Mouse (Mus musculus): ENCODE data around the gene Pigyl. TPM values are rescaled to one million over a fixed set of nuclear protein-coding genes. Genes with fewer than 3 reads are reported as not detected.

Gene Pigyl
- total and polyA plus RNA-seq, 3 experiments = 24.8 to 86.5 (median 34.1) TPM

DNA sequence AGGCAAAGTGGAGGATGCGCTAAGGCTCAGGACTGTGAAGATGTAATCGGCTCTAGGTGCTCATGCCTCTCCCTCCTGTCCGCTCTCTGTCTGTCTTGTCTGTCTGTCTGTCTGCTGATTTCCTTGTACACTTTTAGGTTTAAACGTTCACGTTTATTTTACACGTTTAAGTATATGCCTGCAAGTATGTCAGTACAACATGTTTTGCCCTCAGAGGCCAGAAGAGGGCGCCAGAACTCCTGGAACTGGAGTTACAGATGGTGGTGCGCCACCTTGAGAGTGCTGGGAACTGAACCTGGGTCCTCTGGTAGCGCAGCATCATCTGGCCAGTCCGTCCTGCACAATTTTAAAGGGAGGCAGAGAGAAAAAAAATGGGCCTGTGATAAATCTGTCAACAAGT is 10.0 kb downstream of the Pigyl start:
- no peak for TF ChIP-seq TAL1 (conservative IDR thresholded peaks at IDR 0.05; ENCODE audit: low read depth, low read length)
- TF ChIP-seq CTCF (IDR thresholded peaks at IDR 0.05; ENCODE audit: low read depth, low read length) = no peak
- TF ChIP-seq POLR2AphosphoS5 (IDR thresholded peaks at IDR 0.05; ENCODE audit: insufficient replicate concordance, low read depth, low read length) = no peak
- TF ChIP-seq GATA1 (IDR thresholded peaks at IDR 0.05; ENCODE audit: borderline replicate concordance, low read length) = no peak
- TF ChIP-seq GATA2 (IDR thresholded peaks at IDR 0.05; ENCODE audit: borderline replicate concordance, low read depth, low read length) = no peak
- Histone ChIP-seq H3K9me3 (replicated peaks) (peaks cover 8% of the 10 kb centered on the region), H3K27me3 (ENCODE audit: insufficient read depth, low read length) (peaks cover 15% of the 10 kb centered on the region), H3K4me1 (ENCODE audit: insufficient read depth, low read depth, low read length) (peaks cover 25% of the 10 kb centered on the region), H3K4me3 (ENCODE audit: low read depth, low read length) (no peak overlapping the region), H3K36me3 (replicated peaks) (no peaks in the 10 kb centered on the region)
- DNase-seq (ENCODE audit: low spot score) (no peak), ATAC-seq (ENCODE audit: extremely low read depth, insufficient number of reproducible peaks, low FRiP score, poor library complexity, severe bottlenecking) (no peak)

DNA sequence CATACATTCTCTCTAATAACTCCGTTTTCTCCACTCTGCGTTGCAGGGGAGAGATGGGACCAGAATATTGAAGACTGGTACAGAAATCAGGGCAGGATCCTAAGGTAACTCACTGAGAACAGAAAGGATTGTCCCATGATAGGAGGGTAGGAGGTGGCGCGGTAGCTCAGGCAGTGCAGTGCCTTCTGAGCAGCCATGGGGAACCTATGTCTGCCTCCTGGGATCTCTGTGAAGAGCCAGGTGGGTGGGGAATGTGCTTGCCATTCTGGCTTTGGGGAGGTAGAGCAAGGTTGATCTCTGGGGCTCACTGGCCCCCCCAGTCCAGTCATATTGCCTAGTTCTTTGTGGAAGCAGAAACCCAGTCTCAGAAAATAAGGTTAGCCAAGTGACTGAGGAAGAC is 11.1 kb downstream of the Pigyl start:
- DNase-seq (ENCODE audit: low spot score) (no peak), ATAC-seq (ENCODE audit: extremely low read depth, insufficient number of reproducible peaks, low FRiP score, poor library complexity, severe bottlenecking) (no peak)
- peaks cover 8% of the 10 kb centered on the region for H3K9me3 ChIP-seq (replicated peaks)
- H3K4me1 ChIP-seq (ENCODE audit: insufficient read depth, low read depth, low read length) = peaks cover 20% of the 10 kb centered on the region
- H3K27me3 ChIP-seq (ENCODE audit: insufficient read depth, low read length) = peaks cover 21% of the 10 kb centered on the region
- no peaks in the 10 kb centered on the region for H3K36me3 ChIP-seq (replicated peaks)
- H3K4me3 ChIP-seq (ENCODE audit: low read depth, low read length) = no peak overlapping the region
- TF ChIP-seq GATA1 (IDR thresholded peaks at IDR 0.05; ENCODE audit: borderline replicate concordance, low read length) (no peak), GATA2 (IDR thresholded peaks at IDR 0.05; ENCODE audit: borderline replicate concordance, low read depth, low read length) (no peak), CTCF (IDR thresholded peaks at IDR 0.05; ENCODE audit: low read depth, low read length) (no peak), TAL1 (conservative IDR thresholded peaks at IDR 0.05; ENCODE audit: low read depth, low read length) (no peak), POLR2AphosphoS5 (IDR thresholded peaks at IDR 0.05; ENCODE audit: insufficient replicate concordance, low read depth, low read length) (no peak)

DNA sequence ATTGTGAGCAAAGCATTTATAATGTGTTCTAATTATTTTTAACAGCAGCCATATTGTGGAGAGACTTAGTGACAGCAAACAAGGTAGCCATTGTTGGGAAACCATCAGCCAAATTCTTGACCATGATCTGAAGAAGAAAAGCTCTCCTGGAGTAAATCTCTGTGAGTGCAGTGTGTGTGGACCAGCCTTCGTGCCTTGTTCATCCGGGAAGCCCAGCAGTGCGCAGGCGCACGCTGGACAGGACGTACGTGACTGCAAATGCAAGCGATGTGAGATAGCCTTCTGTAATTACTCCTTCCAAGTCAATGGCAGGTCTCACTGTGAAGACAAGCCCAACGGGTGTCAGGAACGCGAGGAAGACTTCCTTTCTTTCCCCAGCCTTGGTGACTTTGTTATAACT is 12.7 kb downstream of the Pigyl start:
- H3K4me1 ChIP-seq (ENCODE audit: insufficient read depth, low read depth, low read length) = peaks cover 13% of the 10 kb centered on the region
- no peak for ATAC-seq (ENCODE audit: extremely low read depth, insufficient number of reproducible peaks, low FRiP score, poor library complexity, severe bottlenecking)
- peaks cover 20% of the 10 kb centered on the region for H3K27me3 ChIP-seq (ENCODE audit: insufficient read depth, low read length)

DNA sequence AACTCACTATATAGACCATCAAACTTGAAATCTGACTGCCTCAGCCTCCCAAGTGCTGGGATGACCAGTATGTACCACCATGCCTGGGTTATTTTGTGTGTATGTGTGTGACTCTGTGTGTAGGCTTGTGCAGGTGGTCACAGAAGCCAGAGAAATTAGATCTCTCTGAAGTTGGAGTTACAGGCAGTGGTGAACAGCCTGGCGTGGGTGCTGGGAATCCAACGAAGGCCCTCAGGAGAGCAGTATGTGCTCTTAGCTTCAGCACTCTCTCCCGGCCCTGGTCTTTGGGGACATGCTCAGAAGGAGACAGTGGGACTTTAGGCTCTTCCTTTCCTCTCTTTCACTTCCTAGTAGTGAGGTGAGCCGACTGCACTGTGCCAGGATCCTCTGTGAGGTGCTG is 15.7 kb downstream of the Pigyl start:
- Histone ChIP-seq H3K27me3 (ENCODE audit: insufficient read depth, low read length) (peaks cover 8% of the 10 kb centered on the region), H3K36me3 (replicated peaks) (no peaks in the 10 kb centered on the region), H3K4me3 (ENCODE audit: low read depth, low read length) (no peak overlapping the region), H3K9me3 (replicated peaks) (peaks cover 3% of the 10 kb centered on the region), H3K4me1 (ENCODE audit: insufficient read depth, low read depth, low read length) (no peaks in the 10 kb centered on the region)
- ATAC-seq (ENCODE audit: extremely low read depth, insufficient number of reproducible peaks, low FRiP score, poor library complexity, severe bottlenecking) (no peak), DNase-seq (ENCODE audit: low spot score) (no peak)
- no peak for TF ChIP-seq POLR2AphosphoS5 (IDR thresholded peaks at IDR 0.05; ENCODE audit: insufficient replicate concordance, low read depth, low read length)
- TF ChIP-seq GATA2 (IDR thresholded peaks at IDR 0.05; ENCODE audit: borderline replicate concordance, low read depth, low read length) = no peak
- no peak for TF ChIP-seq TAL1 (conservative IDR thresholded peaks at IDR 0.05; ENCODE audit: low read depth, low read length)

More for the DNA sequence above, 12.7 kb downstream of the Pigyl start:
- H3K4me3 ChIP-seq (ENCODE audit: low read depth, low read length) = no peak overlapping the region
- DNase-seq (ENCODE audit: low spot score) = no peak
- peaks cover 8% of the 10 kb centered on the region for H3K9me3 ChIP-seq (replicated peaks)
- TF ChIP-seq GATA1 (IDR thresholded peaks at IDR 0.05; ENCODE audit: borderline replicate concordance, low read length) = no peak
- no peak for TF ChIP-seq GATA2 (IDR thresholded peaks at IDR 0.05; ENCODE audit: borderline replicate concordance, low read depth, low read length)
- no peak for TF ChIP-seq CTCF (IDR thresholded peaks at IDR 0.05; ENCODE audit: low read depth, low read length)
- TF ChIP-seq POLR2AphosphoS5 (IDR thresholded peaks at IDR 0.05; ENCODE audit: insufficient replicate concordance, low read depth, low read length) = no peak
- no peak for TF ChIP-seq TAL1 (conservative IDR thresholded peaks at IDR 0.05; ENCODE audit: low read depth, low read length)
- H3K36me3 ChIP-seq (replicated peaks) = no peaks in the 10 kb centered on the region

DNA sequence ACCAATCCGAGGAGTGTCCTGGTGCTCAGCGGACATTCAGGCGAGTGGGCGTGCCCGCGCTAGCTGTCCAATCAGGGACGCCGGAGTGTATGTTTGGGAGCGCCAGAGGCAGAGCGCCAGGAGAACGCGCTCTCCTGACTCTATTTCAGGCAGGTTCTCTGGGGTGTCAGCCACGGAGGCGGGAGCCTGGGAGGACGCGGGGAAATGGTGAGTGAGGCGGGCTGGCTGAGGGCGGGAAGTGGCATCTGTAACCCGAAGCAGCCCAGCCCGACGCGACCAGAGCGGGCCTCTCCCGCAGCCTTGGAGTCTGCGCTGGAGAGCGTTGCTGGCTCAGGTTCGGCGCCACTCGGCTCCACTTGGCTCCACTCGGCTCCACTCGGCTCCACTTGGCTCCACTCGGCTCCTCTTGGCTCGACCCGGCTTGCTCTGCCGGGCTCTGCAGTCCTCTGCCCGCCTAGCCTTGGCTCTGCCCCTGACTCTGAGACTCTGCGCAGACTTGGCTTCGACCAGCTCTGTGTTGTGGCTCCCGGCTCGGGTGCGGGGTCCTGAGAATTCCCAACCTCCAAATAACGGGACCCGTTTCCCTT is 31.5 kb downstream of the Pigyl start, which contains the start of gene Zfp872:
Gene Zfp872, plus strand, starts transcription at position 66 of the 587 bp plus-strand sequence.
- TF ChIP-seq CTCF (IDR thresholded peaks at IDR 0.05; ENCODE audit: low read depth, low read length) = no peak
- no peak for TF ChIP-seq GATA2 (IDR thresholded peaks at IDR 0.05; ENCODE audit: borderline replicate concordance, low read depth, low read length)
- TF ChIP-seq GATA1 (IDR thresholded peaks at IDR 0.05; ENCODE audit: borderline replicate concordance, low read length) = no peak
- no peak for TF ChIP-seq TAL1 (conservative IDR thresholded peaks at IDR 0.05; ENCODE audit: low read depth, low read length)
- TF ChIP-seq POLR2AphosphoS5 (IDR thresholded peaks at IDR 0.05; ENCODE audit: insufficient replicate concordance, low read depth, low read length) = no peak
- Histone ChIP-seq H3K27me3 (ENCODE audit: insufficient read depth, low read length) (peaks cover 7% of the 10 kb centered on the region), H3K36me3 (replicated peaks) (no peaks in the 10 kb centered on the region), H3K4me1 (ENCODE audit: insufficient read depth, low read depth, low read length) (no peaks in the 10 kb centered on the region), H3K9me3 (replicated peaks) (peaks cover 27% of the 10 kb centered on the region), H3K4me3 (ENCODE audit: low read depth, low read length) (peak within 1 kb of the TSS; percentile 20; the same call in 1 of the 2 replicates)
- no peak for DNase-seq (ENCODE audit: low spot score)
- ATAC-seq (ENCODE audit: extremely low read depth, insufficient number of reproducible peaks, low FRiP score, poor library complexity, severe bottlenecking) = no peak

DNA sequence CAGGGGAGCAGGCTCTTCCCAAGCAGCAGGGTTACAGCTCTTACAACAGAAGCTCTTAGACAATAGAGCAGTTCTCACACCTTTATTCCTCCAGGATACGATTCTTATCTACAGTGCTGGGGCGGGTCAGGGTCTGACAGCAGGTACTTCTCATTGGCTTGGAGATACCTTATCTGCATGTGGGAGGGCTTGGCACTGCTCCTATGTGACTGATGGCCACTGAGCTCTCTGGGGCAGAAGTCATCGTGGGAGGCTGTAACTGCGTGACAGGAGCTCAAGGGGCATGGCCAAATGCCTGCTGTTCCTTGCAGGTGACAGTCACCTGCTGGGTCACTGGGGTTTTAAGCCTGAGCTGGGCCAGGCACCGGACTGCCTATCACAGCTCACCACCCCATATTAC is 39.8 kb downstream of the Pigyl start:
- Histone ChIP-seq H3K36me3 (replicated peaks) (no peaks in the 10 kb centered on the region), H3K4me1 (ENCODE audit: insufficient read depth, low read depth, low read length) (peaks cover 5% of the 10 kb centered on the region), H3K27me3 (ENCODE audit: insufficient read depth, low read length) (peaks cover 25% of the 10 kb centered on the region), H3K9me3 (replicated peaks) (peaks cover 28% of the 10 kb centered on the region), H3K4me3 (ENCODE audit: low read depth, low read length) (no peak overlapping the region)
- no peak for TF ChIP-seq GATA2 (IDR thresholded peaks at IDR 0.05; ENCODE audit: borderline replicate concordance, low read depth, low read length)
- no peak for TF ChIP-seq TAL1 (conservative IDR thresholded peaks at IDR 0.05; ENCODE audit: low read depth, low read length)
- TF ChIP-seq GATA1 (IDR thresholded peaks at IDR 0.05; ENCODE audit: borderline replicate concordance, low read length) = no peak
- ATAC-seq (ENCODE audit: extremely low read depth, insufficient number of reproducible peaks, low FRiP score, poor library complexity, severe bottlenecking) (no peak), DNase-seq (ENCODE audit: low spot score) (no peak)

Other genes with a start within 250 kb of the Pigyl start
Only the 20 nearest of the 21 such genes appear.
- 1.8 and 3.8 TPM in 2 replicates for gene Ccdc159, start 229.4 kb upstream of the Pigyl start, total RNA-seq (2014; fragmentation: Nextera tagmentation)
- gene Ccdc159, start 229.4 kb upstream of the Pigyl start, total RNA-seq (2017) = 0.64 and 0.98 TPM in 2 replicates
- gene Ccdc159, start 229.4 kb upstream of the Pigyl start, polyA plus RNA-seq (2012) = 0.21 and 0.31 TPM in 2 replicates
- gene Tmem205, start 229.3 kb upstream of the Pigyl start, total RNA-seq (2014; fragmentation: Nextera tagmentation) = 12.8 and 17.6 TPM in 2 replicates
- 9.0 and 17.1 TPM in 2 replicates for gene Tmem205, start 229.3 kb upstream of the Pigyl start, total RNA-seq (2017)
- 11.3 and 15.9 TPM in 2 replicates for gene Tmem205, start 229.3 kb upstream of the Pigyl start, polyA plus RNA-seq (2012)
- 1.6 and 5.3 TPM in 2 replicates for gene Plppr2, start 219.8 kb upstream of the Pigyl start, total RNA-seq (2014; fragmentation: Nextera tagmentation)
- 0.41 and 0.44 TPM in 2 replicates for gene Plppr2, start 219.8 kb upstream of the Pigyl start, total RNA-seq (2017)
- gene Plppr2, start 219.8 kb upstream of the Pigyl start, polyA plus RNA-seq (2012) = 5.8 and 7.6 TPM in 2 replicates
- gene Swsap1, start 201.1 kb upstream of the Pigyl start, total RNA-seq (2014; fragmentation: Nextera tagmentation) = 11.8 and 12.4 TPM in 2 replicates
- 10.9 and 12.8 TPM in 2 replicates for gene Swsap1, start 201.1 kb upstream of the Pigyl start, total RNA-seq (2017)
- gene Swsap1, start 201.1 kb upstream of the Pigyl start, polyA plus RNA-seq (2012) = 12.6 and 14.5 TPM in 2 replicates
- 35.5 and 49.7 TPM in 2 replicates for gene Epor, start 193.3 kb upstream of the Pigyl start, total RNA-seq (2014; fragmentation: Nextera tagmentation)
- 14.4 and 21.9 TPM in 2 replicates for gene Epor, start 193.3 kb upstream of the Pigyl start, total RNA-seq (2017)
- gene Epor, start 193.3 kb upstream of the Pigyl start, polyA plus RNA-seq (2012) = 125 and 135 TPM in 2 replicates
- not detected in 2 replicates for gene Rgl3, start 167.4 kb upstream of the Pigyl start, total RNA-seq (2014; fragmentation: Nextera tagmentation)
- 0.05 TPM in 1 of 2 replicates, not detected in the other for gene Rgl3, start 167.4 kb upstream of the Pigyl start, total RNA-seq (2017)
- gene Rgl3, start 167.4 kb upstream of the Pigyl start, polyA plus RNA-seq (2012) = not detected in 2 replicates
- not detected in 2 replicates for gene Ccdc151, start 154.2 kb upstream of the Pigyl start, total RNA-seq (2014; fragmentation: Nextera tagmentation)
- 0.22 TPM in 1 of 2 replicates, not detected in the other for gene Ccdc151, start 154.2 kb upstream of the Pigyl start, total RNA-seq (2017)
- 0.07 and 0.08 TPM in 2 replicates for gene Ccdc151, start 154.2 kb upstream of the Pigyl start, polyA plus RNA-seq (2012)
- gene Prkcsh, start 154.0 kb upstream of the Pigyl start, total RNA-seq (2014; fragmentation: Nextera tagmentation) = 55.3 and 65.0 TPM in 2 replicates
- gene Prkcsh, start 154.0 kb upstream of the Pigyl start, total RNA-seq (2017) = 115 and 116 TPM in 2 replicates
- 159 and 167 TPM in 2 replicates for gene Prkcsh, start 154.0 kb upstream of the Pigyl start, polyA plus RNA-seq (2012)
- not detected in 2 replicates for gene Elavl3, start 104.8 kb upstream of the Pigyl start, total RNA-seq (2014; fragmentation: Nextera tagmentation)
- gene Elavl3, start 104.8 kb upstream of the Pigyl start, total RNA-seq (2017) = 0.05 and 0.06 TPM in 2 replicates
- gene Elavl3, start 104.8 kb upstream of the Pigyl start, polyA plus RNA-seq (2012) = 0.01 TPM in 1 of 2 replicates, not detected in the other
- not detected in 2 replicates for gene Gm49318, start 85.6 kb upstream of the Pigyl start, total RNA-seq (2014; fragmentation: Nextera tagmentation)
- gene Gm49318, start 85.6 kb upstream of the Pigyl start, total RNA-seq (2017) = not detected in 2 replicates
- gene Gm49318, start 85.6 kb upstream of the Pigyl start, polyA plus RNA-seq (2012) = not detected in 2 replicates
- gene Zfp653, start 85.5 kb upstream of the Pigyl start, total RNA-seq (2014; fragmentation: Nextera tagmentation) = 7.3 and 10.5 TPM in 2 replicates
- gene Zfp653, start 85.5 kb upstream of the Pigyl start, total RNA-seq (2017) = 9.1 and 11.3 TPM in 2 replicates
- gene Zfp653, start 85.5 kb upstream of the Pigyl start, polyA plus RNA-seq (2012) = 19.0 and 22.4 TPM in 2 replicates
- 18.2 and 25.4 TPM in 2 replicates for gene Ecsit, start 71.4 kb upstream of the Pigyl start, total RNA-seq (2014; fragmentation: Nextera tagmentation)
- gene Ecsit, start 71.4 kb upstream of the Pigyl start, total RNA-seq (2017) = 24.0 and 28.5 TPM in 2 replicates
- 33.2 and 43.2 TPM in 2 replicates for gene Ecsit, start 71.4 kb upstream of the Pigyl start, polyA plus RNA-seq (2012)
- not detected in 2 replicates for gene Cnn1, start 57.6 kb upstream of the Pigyl start, total RNA-seq (2014; fragmentation: Nextera tagmentation)
- 0.05 and 0.17 TPM in 2 replicates for gene Cnn1, start 57.6 kb upstream of the Pigyl start, total RNA-seq (2017)
- gene Cnn1, start 57.6 kb upstream of the Pigyl start, polyA plus RNA-seq (2012) = not detected in 2 replicates
- gene Elof1, start 39.7 kb upstream of the Pigyl start, total RNA-seq (2014; fragmentation: Nextera tagmentation) = 88.3 and 119 TPM in 2 replicates
- gene Elof1, start 39.7 kb upstream of the Pigyl start, total RNA-seq (2017) = 66.7 and 86.0 TPM in 2 replicates
- 90.8 and 98.4 TPM in 2 replicates for gene Elof1, start 39.7 kb upstream of the Pigyl start, polyA plus RNA-seq (2012)
- 17.1 and 24.2 TPM in 2 replicates for gene Acp5, start 21.1 kb upstream of the Pigyl start, total RNA-seq (2014; fragmentation: Nextera tagmentation)
- gene Acp5, start 21.1 kb upstream of the Pigyl start, total RNA-seq (2017) = 10.3 and 13.0 TPM in 2 replicates
- gene Acp5, start 21.1 kb upstream of the Pigyl start, polyA plus RNA-seq (2012) = 27.6 and 28.5 TPM in 2 replicates
- not detected in 2 replicates for gene Zfp872, start 31.2 kb downstream of the Pigyl start, total RNA-seq (2014; fragmentation: Nextera tagmentation)
- 0.16 TPM in 1 of 2 replicates, not detected in the other for gene Zfp872, start 31.2 kb downstream of the Pigyl start, total RNA-seq (2017)
- not detected in 2 replicates for gene Zfp872, start 31.2 kb downstream of the Pigyl start, polyA plus RNA-seq (2012)
- gene Zfp809, start 68.9 kb downstream of the Pigyl start, total RNA-seq (2014; fragmentation: Nextera tagmentation) = 180 and 200 TPM in 2 replicates
- gene Zfp809, start 68.9 kb downstream of the Pigyl start, total RNA-seq (2017) = 54.9 and 67.1 TPM in 2 replicates
- 11.8 and 16.2 TPM in 2 replicates for gene Zfp809, start 68.9 kb downstream of the Pigyl start, polyA plus RNA-seq (2012)
- gene Zfp599, start 103.0 kb downstream of the Pigyl start, total RNA-seq (2014; fragmentation: Nextera tagmentation) = 4.4 and 4.9 TPM in 2 replicates
- 1.1 and 2.0 TPM in 2 replicates for gene Zfp599, start 103.0 kb downstream of the Pigyl start, total RNA-seq (2017)
- 0.07 and 0.13 TPM in 2 replicates for gene Zfp599, start 103.0 kb downstream of the Pigyl start, polyA plus RNA-seq (2012)
- gene Zfp810, start 150.8 kb downstream of the Pigyl start, total RNA-seq (2014; fragmentation: Nextera tagmentation) = 17.6 and 18.4 TPM in 2 replicates
- 12.6 and 13.2 TPM in 2 replicates for gene Zfp810, start 150.8 kb downstream of the Pigyl start, total RNA-seq (2017)
- gene Zfp810, start 150.8 kb downstream of the Pigyl start, polyA plus RNA-seq (2012) = 3.0 and 3.3 TPM in 2 replicates
- 183 and 184 TPM in 2 replicates for gene Anln, start 232.3 kb downstream of the Pigyl start, total RNA-seq (2014; fragmentation: Nextera tagmentation)
- 62.1 and 62.4 TPM in 2 replicates for gene Anln, start 232.3 kb downstream of the Pigyl start, total RNA-seq (2017)
- 6.8 and 8.7 TPM in 2 replicates for gene Anln, start 232.3 kb downstream of the Pigyl start, polyA plus RNA-seq (2012)

All from G1E (cell line).